Mouse (Mus musculus): ENCODE results near the gene Stag3.

- TF ChIP-seq GATA1 (IDR thresholded peaks at IDR 0.05; ENCODE audit: borderline replicate concordance, low read length) (no peak), FLI1 (IDR thresholded peaks at IDR 0.05; ENCODE audit: low read length) (no peak)
Measured at GRCm38 (mm10) chr5:138299613-138300012, 19.6 kb downstream of the Stag3 start.

Data from megakaryocyte, embryonic 14.5 days (primary cell).